Mouse (Mus musculus) megakaryocyte, embryonic 14.5 days (primary cell): Measurements from ENCODE around the gene Esf1.

Experiments used
- FLI1 ChIP-seq: IDR thresholded peaks from 2 replicates; pipeline ENCODE4 v1.6.1; 2012; ENCODE audit warnings: low read length, inconsistent platforms, mixed read lengths
- GATA1 ChIP-seq: IDR thresholded peaks from 3 replicates; pipeline ENCODE4 v1.6.1; 2012; ENCODE audit warnings: mixed read lengths, low read length, inconsistent platforms, borderline replicate concordance

GRCm38 (mm10) chr2:140215965-140216364, 45.6 kb upstream of the Esf1 start:
- TF ChIP-seq GATA1 (no peak), FLI1 (no peak)
